Mouse (Mus musculus): ENCODE measurements around the gene Colgalt2.

DNA sequence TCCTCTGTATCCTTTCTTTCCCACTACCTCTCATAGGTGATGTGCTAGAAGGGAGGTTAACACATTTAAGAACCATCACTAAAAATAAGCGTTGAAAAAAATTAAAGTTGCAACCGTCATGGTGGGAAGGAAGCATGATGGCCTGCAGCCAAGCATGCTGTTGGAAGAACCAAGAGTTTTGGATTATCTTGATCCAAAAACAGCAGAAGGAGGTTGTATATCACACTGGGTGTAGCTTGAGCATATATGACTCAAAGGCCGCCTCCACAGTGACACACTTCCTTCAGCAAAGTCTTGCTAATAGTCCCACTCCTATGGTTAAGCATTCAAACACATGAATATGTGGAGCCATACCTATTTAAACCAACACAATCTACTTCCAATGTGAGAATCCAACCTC is 5.5 kb upstream of the Colgalt2 start:
- TF ChIP-seq CTCF (conservative IDR thresholded peaks at IDR 0.05; ENCODE audit: insufficient read depth, insufficient read length, low read depth, low read length), result no peak
- TF ChIP-seq POLR2A (IDR thresholded peaks at IDR 0.05; ENCODE audit: low read depth, low read length), result no peak
